Mouse (Mus musculus) forelimb bud, embryonic 11.5 days (tissue): ENCODE results near the gene Mcl1.
A peak's percentile ranks its signal among the peaks of the same experiment; 100 is the strongest.
"Not testable (repeated sequence)": the region's sequence is repeated elsewhere in the genome, so short reads cannot be mapped to it uniquely, and the experiment has no call there.

Experiments
- DNase-seq: peaks from one replicate; pipeline ENCODE4 v3.0.0-alpha.2; 2012; ENCODE audit warnings: low read depth, low spot score

Gene Mcl1

DNA sequence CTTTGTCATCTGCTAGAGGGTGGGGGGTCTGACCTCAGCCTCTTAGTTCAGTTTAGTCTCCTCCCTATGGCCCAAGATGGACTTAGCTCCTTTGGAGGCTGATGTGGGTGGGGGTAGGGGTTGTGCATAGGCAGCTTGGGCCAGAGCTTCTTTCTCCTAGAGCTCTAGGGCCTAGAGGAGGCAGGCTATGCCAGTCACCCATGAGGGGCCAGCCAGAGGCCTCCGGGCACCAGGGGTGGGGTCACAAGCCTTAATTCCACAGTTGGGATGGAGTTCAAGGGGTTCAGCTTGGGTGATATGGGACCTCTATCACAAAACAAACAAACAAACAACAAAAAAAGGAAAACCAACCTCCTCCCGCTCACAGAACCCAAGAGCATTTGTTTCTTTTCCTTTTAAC is 27.1 kb downstream of the Mcl1 start:
- DNase-seq: no peak

DNA sequence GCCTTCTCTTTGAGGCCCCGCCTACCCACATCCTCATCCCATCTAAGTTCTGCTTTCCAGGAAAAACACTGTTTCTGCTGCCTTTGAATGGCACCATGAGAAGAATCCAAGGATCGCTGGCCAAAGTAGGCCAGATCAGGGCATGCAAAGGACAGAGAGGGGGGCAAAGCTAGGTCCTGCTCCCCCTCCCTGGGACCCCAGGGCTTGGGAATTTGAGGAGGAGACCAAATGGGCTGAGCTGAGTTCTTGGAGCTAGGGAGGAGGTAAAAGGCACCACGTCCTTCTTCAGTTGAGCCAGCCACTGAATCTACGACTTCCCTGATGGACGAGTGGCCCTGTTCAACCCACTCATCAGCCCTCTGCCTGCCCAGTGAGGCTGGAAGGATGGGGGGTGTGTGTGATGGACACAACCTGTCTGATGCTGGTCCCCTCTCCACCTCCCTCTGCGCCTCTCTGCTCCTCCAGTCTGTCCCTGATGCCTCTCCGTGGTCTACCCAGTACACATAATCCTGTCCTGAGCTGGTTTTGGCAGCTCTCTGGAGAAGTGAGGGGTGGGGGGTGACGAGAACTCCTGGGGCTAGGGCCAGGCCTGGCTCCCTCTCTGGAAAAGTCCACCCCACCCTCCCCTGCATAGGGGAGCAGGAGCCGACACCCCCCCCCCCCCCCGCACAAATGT is 28.0 kb downstream of the Mcl1 start:
- no peak for DNase-seq

DNA sequence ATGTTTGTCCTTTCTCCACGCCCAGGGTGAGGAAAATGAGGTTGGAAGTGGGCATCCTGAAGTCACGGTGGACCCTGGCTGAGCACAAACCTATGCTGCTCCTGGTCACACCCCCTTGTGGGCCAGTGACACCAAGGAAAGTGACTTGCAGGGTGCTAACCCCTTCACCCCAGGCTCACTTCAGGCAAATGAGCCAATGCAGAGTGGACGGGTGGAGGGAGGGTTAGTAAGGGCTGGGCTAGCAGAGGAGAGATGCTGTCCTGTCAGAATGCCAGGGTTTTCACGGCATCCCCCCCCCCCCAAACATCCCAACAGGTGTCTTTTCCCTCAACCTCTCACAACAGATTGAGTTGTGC is 28.6 kb downstream of the Mcl1 start:
- no peak for DNase-seq

DNA sequence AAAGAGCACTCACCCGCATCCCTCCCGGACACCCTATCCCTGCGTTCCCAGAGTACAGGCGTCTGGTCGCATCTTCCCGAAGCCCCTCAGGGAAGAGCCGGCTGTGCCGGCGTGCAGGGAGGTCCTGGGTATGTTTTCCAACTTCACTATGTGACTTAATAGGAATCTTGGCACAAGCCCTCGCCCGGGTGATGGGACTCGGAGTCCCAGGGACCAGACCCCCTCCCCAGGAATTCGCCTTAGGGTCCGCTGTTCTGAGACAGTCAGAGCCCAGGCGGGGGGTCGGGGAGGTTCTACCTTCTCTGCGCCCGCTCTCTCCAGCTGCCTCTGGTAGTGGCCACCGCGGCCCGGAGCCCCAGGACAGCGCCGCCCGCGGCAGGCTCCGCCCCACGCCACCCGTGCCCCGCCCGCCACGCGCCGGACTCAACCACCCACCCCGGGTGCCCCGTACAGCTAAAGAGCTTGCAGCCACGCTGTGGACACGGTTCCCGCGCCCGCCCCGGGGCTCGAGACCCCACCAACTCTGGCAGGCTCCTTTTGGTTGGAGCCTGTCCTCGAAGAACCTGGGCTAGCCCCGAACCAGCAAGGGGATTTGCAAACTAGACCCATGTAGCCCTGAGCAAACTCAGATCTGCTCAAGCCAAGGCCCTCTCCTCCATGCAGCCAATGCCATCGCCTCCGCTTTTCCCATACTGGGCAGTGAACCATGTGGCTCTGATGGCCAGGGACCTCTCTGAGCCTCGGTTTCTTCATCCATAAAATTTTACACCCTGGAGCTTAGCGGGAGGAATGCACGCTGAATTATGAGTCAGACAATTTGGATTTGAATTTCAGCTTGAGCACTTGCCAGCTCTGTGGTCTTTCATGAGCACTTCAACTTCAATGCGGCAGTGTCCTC is 29.2 kb downstream of the Mcl1 start, which contains the start of gene Adamtsl4:
TSS of gene Adamtsl4 (minus strand) at position 394 of the 898 bp plus-strand sequence.
- peak; percentile 51 for DNase-seq

DNA sequence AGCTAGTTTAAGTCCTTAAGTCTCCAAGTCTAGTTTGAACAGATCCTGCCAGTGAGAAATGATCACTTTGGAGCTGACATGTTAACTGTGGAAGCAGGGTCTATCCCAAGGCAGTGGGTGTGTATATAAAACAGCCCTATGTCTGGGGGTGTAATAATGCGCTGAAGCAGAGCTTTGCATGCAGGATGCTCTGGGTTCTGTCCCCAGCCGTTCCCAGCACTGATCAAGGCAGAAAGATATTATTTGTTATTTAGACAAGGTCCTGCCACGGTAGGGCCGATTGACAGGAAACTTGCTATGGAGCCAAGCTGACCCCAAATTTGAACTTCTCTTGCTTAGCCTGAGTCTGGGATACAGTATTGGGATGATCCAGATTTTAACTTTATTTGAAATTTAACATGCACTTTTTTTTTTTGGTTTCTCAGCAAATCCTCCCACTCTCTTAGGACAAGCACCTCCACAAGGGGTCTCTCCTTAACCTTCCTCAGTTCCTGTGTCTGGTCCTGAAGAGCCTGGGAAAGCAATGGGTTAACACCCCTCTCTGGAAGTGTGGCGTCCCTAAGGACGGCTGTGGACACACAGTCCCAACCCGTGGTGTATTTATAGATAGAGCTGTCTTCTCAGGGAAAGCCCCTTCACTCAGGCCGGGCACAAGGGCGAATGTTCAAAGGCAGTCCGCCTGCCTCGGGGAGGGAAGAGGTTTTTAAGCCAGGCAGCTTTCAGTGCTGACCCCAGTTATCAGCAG is 30.8 kb downstream of the Mcl1 start:
- DNase-seq: no peak

DNA sequence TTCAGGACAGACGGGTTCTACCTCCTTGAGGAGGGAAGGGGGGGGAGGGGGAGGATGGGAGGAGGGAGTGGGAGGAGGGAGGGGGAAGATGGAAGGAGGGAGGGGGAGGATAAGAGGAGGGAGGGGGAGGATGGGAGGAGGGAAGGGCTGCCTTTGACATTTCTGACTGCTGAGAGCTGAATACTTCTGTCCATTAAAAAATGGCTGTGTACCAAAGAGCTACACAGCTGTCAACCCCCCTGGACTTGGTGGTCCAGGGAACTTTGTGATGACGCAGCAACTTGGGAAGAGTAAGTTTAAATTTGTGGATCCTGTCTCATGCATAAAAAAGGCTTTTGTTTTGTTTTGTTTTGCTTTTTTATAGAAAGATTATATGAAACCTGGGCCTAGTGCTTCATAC is 31.4 kb downstream of the Mcl1 start:
- no peak for DNase-seq

DNA sequence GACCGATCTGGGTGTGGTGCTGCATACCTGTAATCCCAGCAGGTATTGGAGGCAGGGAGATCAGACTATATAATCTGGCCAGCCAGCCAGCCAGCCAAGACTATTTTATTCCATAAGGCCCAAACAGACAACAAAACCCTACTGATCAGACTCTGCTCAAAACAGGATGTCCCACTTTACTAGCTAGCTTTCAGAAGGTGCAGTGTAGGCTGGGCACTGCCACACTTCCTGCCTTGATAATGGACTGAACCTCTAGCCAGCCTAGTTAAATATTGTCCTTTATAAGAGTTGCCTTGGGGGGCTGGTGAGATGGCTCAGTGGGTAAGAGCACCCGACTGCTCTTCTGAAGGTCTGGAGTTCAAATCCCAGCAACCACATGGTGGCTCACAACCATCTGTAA is 32.0 kb downstream of the Mcl1 start:
- DNase-seq: not testable (repeated sequence)

DNA sequence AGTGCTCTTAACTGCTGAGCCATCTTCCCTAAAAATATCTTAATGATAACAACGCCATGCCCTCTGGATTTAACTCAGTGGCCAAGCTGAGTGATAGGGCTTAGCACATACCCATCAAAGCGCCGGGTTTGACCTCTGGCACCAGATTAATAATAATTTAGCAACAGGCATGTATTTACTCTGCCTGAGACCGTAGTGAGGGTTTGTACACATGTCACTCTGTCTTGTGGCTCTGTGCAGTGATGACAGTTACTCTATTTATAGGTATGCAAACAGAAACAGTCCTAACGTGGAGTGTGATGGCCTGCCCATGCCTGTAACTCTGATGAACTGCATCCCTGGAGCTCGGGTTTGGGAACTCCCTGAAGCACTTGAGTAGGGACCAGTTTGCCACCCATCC is 34.1 kb downstream of the Mcl1 start:
- DNase-seq: no peak

DNA sequence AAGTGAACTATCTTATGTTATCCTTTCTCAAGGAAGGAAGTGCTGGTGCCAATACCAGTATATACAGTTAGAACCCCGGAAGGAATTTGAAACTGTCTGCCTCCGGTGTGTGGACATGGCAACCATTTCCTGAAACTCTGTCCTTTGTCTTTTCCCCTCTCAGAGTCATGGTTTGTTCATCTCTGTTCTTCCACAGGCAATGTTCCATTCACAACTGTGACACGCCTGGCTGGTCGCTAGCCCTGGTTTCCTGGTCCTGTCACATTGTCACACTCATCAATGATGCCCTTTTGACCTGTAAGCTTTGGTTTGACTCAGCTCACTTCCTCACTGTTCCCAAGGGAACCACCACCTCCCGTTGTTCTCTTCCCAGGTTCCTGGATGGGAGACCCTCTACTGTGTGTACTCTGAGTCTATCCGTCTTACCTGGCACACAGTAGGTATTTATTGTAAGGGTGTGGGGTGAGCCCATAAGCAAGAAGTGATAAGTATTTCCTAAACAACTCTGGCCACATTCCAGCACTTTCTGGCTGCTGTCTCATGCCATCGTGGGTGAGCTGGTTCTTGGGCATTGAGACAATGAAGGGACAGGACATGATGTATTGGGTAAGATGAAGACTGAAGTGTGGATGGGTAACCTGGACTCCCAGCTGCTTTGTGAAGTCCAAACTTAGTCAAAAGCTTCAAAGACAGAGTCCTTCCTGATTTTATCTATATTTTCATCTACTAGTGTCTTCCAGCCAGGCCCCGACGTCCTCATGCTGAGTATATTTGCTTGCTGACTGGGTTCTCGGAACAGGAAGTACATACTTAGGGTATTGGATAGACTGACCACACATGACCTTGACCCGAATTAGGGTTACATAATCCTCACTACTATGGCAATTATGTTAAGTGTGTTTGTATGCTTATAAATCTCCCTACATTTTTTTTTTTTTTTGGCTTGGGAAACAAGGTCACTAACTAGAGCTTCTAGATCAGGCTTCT is 35.5 kb downstream of the Mcl1 start:
- DNase-seq: no peak

DNA sequence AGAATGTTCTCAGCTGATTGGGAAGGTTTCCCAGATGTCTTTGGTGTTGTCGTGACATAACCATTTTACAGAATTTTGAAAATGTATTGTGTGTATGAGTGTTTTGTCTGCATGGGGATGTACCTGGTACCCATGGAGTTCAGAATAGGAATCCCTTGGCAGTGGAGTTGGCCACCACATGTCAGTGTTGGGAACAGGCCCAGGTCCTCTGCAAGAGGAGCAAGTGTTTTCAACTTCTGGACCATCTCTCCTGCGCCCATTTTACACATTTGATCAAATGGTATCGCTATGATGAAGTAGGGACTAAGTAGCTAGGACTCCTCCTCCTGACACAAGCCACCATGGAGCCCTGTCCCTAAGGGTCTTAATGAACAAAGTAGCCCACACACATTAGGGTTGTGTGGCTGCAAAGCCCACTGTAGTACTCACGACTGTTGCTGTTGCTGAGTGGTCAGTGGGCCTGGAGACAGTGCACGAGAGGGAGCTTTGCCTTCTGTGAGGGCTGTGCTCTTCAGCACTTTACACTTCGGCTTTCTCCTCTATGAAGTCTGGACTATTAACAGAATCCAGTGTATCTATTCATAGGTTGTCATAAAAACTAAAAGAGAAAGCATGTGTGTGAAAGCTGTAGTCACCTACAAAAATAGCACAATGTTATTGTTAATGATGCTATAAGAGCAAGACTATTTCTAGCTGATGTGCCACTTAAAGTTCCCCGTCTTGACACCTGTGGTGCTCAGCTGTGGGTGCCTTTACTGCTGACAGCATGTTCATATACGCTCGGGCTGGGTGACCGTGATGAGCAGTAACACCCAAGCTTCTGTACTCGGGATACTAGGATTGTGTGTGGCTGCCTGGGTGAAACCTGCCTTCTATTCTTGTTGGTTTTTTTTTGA is 36.5 kb downstream of the Mcl1 start:
- no peak for DNase-seq

DNA sequence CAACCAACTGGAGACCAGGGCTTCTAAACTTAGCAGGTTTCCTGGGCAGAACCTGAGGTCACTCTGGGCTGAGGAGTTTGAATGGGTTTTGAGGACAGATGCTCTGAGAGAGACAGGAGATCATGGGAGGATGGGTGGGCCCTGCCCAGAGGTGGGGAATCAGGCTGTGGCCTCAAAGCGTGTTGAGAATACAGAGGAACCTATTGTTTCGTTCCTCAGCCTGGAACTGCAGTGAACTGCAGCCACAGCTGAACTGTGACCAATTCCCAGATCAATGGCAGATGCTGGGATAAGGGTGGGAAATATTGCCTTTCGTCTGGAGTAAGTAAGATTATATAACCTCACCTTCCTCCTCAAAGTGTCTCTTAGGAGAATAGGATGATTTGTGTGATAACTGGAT is 37.2 kb downstream of the Mcl1 start:
- DNase-seq: no peak

DNA sequence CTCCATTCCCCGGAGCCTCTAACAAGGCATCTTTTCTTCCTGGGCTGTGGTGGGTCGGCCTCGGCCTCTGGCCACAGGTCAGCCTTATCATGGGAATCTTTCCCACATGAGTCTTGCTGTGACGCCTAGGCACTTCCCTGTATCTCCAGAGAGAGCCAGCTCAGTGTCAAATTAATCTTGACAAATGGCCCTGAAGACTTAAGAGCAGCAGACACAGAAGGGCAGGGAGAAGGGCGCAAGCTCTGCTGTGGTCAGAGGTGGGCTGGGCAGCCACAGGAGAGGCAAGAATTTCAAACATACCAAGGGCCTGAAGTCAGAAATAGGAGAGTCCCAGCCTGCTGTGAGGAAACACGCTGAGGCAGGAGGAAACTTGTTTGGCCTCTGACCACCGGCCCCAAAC is 37.8 kb downstream of the Mcl1 start:
- DNase-seq: no peak

DNA sequence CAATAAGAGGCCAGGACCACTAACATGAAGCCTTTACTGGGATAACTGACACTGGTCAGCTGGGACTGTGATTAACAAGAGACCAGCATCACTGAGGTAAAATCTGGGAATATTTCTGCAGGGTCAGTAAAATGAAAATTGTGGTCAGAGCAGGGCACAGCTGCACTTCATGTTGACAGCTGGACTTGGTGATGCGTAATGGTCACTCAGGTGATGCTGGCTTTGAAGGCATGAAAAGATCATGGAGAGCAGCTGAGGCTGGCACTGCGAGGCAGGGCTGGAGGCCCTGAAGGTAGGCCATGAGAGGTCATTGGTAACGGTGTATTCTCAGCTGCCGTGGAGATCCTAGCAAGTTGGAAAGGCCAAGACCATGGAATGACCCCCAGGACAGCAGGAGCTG is 39.7 kb downstream of the Mcl1 start:
- no peak for DNase-seq

DNA sequence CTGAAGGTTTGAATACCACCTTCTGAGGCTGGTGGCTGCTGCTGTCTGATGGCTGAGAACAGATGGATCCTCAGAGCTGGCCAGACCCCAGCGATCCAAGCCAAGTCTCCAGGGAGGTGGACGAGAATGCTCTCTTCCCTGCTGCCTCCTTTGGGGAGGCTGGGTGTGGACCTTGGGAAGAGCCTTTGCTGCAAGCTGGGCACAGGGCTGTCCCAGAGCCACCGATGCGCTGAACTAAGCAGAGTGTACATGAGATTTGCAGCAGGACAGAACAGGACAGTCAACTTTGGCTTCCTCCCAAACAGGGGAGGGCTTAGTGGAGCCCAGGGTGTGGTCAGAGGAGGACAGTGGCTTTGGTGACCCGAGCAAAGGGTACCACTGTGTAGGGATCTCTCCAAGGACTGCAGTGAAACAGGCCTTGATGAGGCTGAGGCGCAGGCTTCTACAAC is 41.7 kb downstream of the Mcl1 start:
- no peak for DNase-seq

DNA sequence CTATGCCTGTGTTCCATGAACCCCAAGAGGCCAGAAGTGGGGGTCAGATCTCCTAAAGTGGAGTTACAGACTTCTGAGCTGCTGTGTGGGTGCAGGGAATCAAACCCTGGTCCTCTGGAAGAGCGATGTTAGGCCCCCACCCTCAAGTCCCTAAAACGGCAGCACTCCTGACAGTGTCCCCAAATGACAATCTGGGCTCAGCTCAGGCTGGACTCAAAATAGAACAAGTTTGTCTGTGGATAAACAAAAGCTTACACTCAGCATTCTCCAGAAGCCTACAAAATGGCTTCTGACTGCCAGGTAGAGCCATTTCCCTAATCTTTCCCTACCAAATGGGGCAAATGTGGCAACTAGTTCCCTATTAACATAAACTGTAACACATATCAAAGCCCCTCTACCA is 42.5 kb downstream of the Mcl1 start:
- no peak for DNase-seq

DNA sequence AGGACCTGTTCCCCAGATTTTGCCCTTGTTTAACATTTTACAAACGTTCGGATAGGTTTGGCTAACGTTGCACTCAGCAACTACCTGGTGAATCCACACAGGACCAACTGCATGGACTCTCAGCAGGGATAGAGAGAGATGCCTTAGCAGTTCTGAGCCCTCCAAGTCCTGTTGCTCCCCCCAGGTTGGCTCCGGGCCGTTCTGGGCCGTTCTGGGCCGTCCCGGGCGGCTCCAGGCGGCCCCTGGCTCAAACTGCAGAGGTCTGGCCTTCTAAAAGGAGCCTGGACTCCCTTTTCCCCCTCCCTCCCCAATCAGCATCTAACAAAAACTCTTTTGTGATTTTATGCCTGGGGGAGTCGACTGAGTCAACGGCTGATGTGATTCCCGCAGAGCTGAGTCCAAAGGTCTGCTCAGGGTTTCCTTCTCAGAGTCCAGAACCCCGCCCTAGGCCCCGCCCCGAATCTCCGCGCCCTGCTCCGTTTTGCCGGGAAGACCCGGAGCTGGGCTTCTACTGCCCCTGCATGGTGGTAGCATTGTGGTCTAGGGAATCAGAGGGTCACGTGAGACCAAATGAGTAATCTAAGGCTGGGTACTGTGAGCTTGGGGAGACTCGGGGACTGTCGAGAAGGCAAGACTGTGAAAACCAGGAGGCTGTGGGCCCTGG is 43.4 kb downstream of the Mcl1 start:
- DNase-seq: peak; percentile 73

DNA sequence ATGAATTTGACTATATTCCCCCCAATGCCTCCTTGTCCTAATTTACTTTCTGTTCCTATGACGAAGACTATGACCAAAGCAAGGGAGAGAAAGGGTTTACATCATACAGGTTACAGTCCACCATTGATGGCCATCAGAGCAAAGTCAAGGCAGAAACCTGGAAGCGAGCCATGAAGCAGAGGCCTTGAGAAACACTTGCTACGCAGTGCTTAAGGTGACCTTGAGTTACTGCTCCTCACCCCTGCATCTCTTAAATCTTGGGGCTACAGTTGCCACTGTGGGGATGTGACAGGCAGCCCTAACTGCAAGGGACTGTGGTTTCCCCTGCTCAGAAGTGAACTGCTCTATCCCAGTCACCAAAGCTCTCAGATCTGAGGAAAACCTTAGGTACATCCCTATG is 44.7 kb downstream of the Mcl1 start:
- no peak for DNase-seq

DNA sequence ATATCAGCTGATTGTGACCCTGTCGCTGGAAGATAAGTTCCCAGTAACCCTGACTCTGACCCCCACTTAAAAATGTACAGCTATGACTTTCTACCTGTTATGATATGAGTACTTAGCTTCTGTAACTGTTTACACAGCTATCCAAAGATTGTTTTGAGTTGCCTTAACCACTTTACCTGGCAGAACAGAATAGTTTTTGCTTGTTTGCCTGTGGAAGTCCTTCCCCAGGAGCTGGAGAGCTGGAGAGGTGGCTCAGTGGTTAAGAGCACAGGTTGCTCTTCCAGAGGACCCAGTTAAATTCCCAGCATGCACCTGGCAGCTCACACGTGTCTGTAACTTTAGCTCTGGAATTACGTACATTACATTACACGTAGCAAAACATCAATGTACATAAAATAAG is 46.0 kb downstream of the Mcl1 start:
- DNase-seq: no peak

DNA sequence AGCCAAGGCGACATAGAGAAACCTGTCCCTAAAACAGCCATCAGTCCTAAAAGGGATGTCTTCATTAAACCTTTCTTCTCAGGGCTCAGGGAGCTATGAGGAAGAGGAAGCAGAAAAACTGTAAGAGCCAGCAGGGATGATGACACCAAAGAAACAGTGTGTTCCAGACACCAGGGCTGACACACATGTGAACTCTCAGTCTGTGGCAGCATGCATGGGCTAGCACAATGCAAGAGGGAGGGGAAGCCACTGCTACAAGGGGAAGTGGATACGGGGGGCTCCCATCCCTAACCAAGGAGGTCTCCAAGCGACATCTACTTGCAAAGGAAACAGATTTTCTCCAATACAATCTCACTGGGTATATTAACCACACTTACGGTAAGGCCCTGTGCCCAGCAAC is 47.7 kb downstream of the Mcl1 start:
- no peak for DNase-seq

DNA sequence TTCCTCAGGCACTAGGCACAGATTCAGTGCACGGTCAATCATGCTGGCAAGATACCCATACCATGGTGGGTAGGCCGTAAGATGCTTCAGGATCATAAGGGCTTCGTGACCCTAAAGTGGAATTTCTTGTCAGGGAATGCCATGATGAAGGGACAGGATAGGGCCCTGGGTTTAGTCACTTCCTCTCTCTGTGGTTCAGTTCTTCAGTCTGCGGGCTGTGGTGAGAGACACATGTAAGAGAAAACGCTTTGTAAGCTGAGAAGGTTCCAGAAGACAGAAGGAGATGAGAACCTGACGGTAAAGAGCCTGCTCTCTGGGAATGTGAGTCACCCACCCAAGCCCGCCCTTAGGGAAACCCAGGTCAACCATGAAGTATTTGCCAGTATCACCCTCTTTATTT is 48.9 kb downstream of the Mcl1 start:
- DNase-seq: no peak
